Mouse (Mus musculus) C2C12 (cell line): ENCODE measurements around the gene Acot8. TPM values are rescaled to one million over a fixed set of nuclear protein-coding genes. Genes with fewer than 3 reads are reported as not detected.

ENCODE experiments used
- H3K27me3 ChIP-seq: one replicate; pipeline ENCODE4 v1.6.1; 2011; ENCODE audit not compliant: control insufficient read depth, insufficient read depth, insufficient read length
- H3K36me3 ChIP-seq: one replicate; pipeline ENCODE4 v1.6.1; 2011; ENCODE audit not compliant: control insufficient read depth, insufficient read depth
- H3K4me3 ChIP-seq: one replicate; pipeline ENCODE4 v1.5.1; 2011; ENCODE audit warnings: mild to moderate bottlenecking, control low read depth; ENCODE audit not compliant: poor library complexity, insufficient read depth, severe bottlenecking
- H3K79me2 ChIP-seq: one replicate; pipeline ENCODE4 v1.6.1; 2011; ENCODE audit not compliant: control insufficient read depth, insufficient read depth
- H3K79me3 ChIP-seq: one replicate; pipeline ENCODE4 v1.6.1; 2011; ENCODE audit warnings: low read depth, control low read depth
- H3ac ChIP-seq: one replicate; pipeline ENCODE3; 2011; ENCODE audit warnings: low read depth; ENCODE audit not compliant: control insufficient read depth, insufficient read length
- CEBPB ChIP-seq: IDR thresholded peaks from one replicate; pipeline ENCODE4 v1.6.1; 2011; ENCODE audit warnings: low read depth, mild to moderate bottlenecking, control low read depth, moderate library complexity
- CTCF ChIP-seq: IDR thresholded peaks from one replicate; pipeline ENCODE4 v1.5.1; 2011; ENCODE audit not compliant: control insufficient read depth, insufficient read depth, insufficient read length
- FOSL1 ChIP-seq: IDR thresholded peaks from one replicate; pipeline ENCODE4 v1.8.0; 2011; ENCODE audit warnings: mild to moderate bottlenecking, low read length; ENCODE audit not compliant: poor library complexity, insufficient read depth, severe bottlenecking
- MAX ChIP-seq: IDR thresholded peaks from one replicate; pipeline ENCODE4 v1.6.1; 2011; ENCODE audit warnings: mild to moderate bottlenecking, control low read depth
- MYOD1 ChIP-seq: IDR thresholded peaks from one replicate; pipeline ENCODE4 v1.6.1; 2011; ENCODE audit warnings: low read depth; ENCODE audit not compliant: control insufficient read depth, insufficient read length
- MYOG ChIP-seq: IDR thresholded peaks from one replicate; pipeline ENCODE4 v1.6.1; 2011; ENCODE audit not compliant: control insufficient read depth, insufficient read length; ENCODE audit errors: extremely low read depth
- USF1 ChIP-seq: IDR thresholded peaks from one replicate; pipeline ENCODE4 v1.6.1; 2011; ENCODE audit warnings: low read depth, mild to moderate bottlenecking, control low read depth, moderate library complexity
- polyA plus RNA-seq: library from polyadenylated mRNA; unstranded; fragments of >200 nt; fragmentation: generic; extraction: Trizol; gene quantifications from one replicate; pipeline ENCODE4 v1.2.1, GENCODE M21; 2012; ENCODE audit warnings: missing spikeins

Gene Acot8
- polyA plus RNA-seq, 1 experiment: 20.5 TPM

- Histone ChIP-seq H3K36me3 (peaks cover 21% of the 10 kb centered on the region), H3K27me3 (no peaks in the 10 kb centered on the region), H3ac (peak overlapping the region; percentile 20), H3K79me2 (peaks cover 9% of the 10 kb centered on the region), H3K79me3 (no peaks in the 10 kb centered on the region), H3K4me3 (peak overlapping the region; percentile 45)
- no peak for TF ChIP-seq CTCF
- no peak for TF ChIP-seq CEBPB
- no peak for TF ChIP-seq MAX
- TF ChIP-seq USF1: no peak
- no peak for TF ChIP-seq FOSL1
- no peak for TF ChIP-seq MYOG
- TF ChIP-seq MYOD1: no peak
Observed at GRCm38 (mm10) chr2:164784869-164785420, 19.7 kb downstream of the Acot8 start.

- Histone ChIP-seq H3K27me3 (no peaks in the 10 kb centered on the region), H3K36me3 (peaks cover 12% of the 10 kb centered on the region), H3K79me2 (peaks cover 9% of the 10 kb centered on the region), H3K79me3 (no peaks in the 10 kb centered on the region), H3K4me3 (no peak overlapping the region), H3ac (no peak overlapping the region)
- TF ChIP-seq FOSL1: no peak
Observed at GRCm38 (mm10) chr2:164783926-164784581, 20.6 kb downstream of the Acot8 start.

GRCm38 (mm10) chr2:164781876-164782275 lies 22.8 kb downstream of the Acot8 start:
- no peaks in the 10 kb centered on the region for H3K79me2 ChIP-seq
- no peaks in the 10 kb centered on the region for H3K27me3 ChIP-seq
- no peak overlapping the region for H3ac ChIP-seq
- H3K4me3 ChIP-seq: no peak overlapping the region
- no peak for TF ChIP-seq USF1
- no peak for TF ChIP-seq MAX
- no peak for TF ChIP-seq CEBPB
- TF ChIP-seq CTCF: no peak
- no peak for TF ChIP-seq MYOG
- no peak for TF ChIP-seq FOSL1
- no peak for TF ChIP-seq MYOD1
- H3K36me3 ChIP-seq: no peaks in the 10 kb centered on the region
- H3K79me3 ChIP-seq: no peaks in the 10 kb centered on the region

GRCm38 (mm10) chr2:164779481-164780086 lies 25.1 kb downstream of the Acot8 start, which contains the start of gene Tnnc2:
Gene Tnnc2, minus strand, starts transcription at chr2:164779967.
- TF ChIP-seq CEBPB (no peak), MAX (no peak), MYOD1 (no peak), USF1 (no peak), MYOG (no peak), FOSL1 (no peak), CTCF (no peak)
- no peak within 1 kb of the TSS for H3K4me3 ChIP-seq
- no peaks in the 10 kb centered on the region for H3K36me3 ChIP-seq
- no peaks in the 10 kb centered on the region for H3K79me2 ChIP-seq
- no peak within 1 kb of the TSS for H3ac ChIP-seq
- no peaks in the 10 kb centered on the region for H3K79me3 ChIP-seq
- H3K27me3 ChIP-seq: no peaks in the 10 kb centered on the region

- Histone ChIP-seq H3K79me3 (no peaks in the 10 kb centered on the region), H3K27me3 (no peaks in the 10 kb centered on the region), H3K79me2 (no peaks in the 10 kb centered on the region), H3K4me3 (no peak overlapping the region), H3ac (no peak overlapping the region), H3K36me3 (no peaks in the 10 kb centered on the region)
- TF ChIP-seq CEBPB: no peak
- TF ChIP-seq CTCF: no peak
Observed at GRCm38 (mm10) chr2:164778809-164779208, 25.9 kb downstream of the Acot8 start.

GRCm38 (mm10) chr2:164778015-164778287 lies 26.7 kb downstream of the Acot8 start:
- H3K4me3 ChIP-seq: no peak overlapping the region
- peaks cover 5% of the 10 kb centered on the region for H3K36me3 ChIP-seq
- H3ac ChIP-seq: no peak overlapping the region
- TF ChIP-seq FOSL1: no peak
- TF ChIP-seq CEBPB: no peak
- TF ChIP-seq MYOG: no peak
- TF ChIP-seq CTCF: no peak
- no peak for TF ChIP-seq USF1
- TF ChIP-seq MAX: no peak
- TF ChIP-seq MYOD1: no peak
- no peaks in the 10 kb centered on the region for H3K79me2 ChIP-seq
- H3K79me3 ChIP-seq: no peaks in the 10 kb centered on the region
- no peaks in the 10 kb centered on the region for H3K27me3 ChIP-seq
